Mouse (Mus musculus): ENCODE measurements around the gene Treh. TPM values are rescaled to one million over a fixed set of nuclear protein-coding genes. Genes with fewer than 3 reads are reported as not detected.

Treh gene
- polyA plus RNA-seq, 1 experiment from 2014 or later: 0.13 TPM

GRCm38 (mm10) chr9:44718937-44719631, 46.1 kb downstream of the Treh start:
- no peak overlapping the region for H3K9ac ChIP-seq
- H3K4me1 ChIP-seq: peaks cover 34% of the 10 kb centered on the region
- H3K36me3 ChIP-seq: peaks cover 15% of the 10 kb centered on the region; the same call in 1 of the 2 replicates
- no peak overlapping the region for H3K27ac ChIP-seq
- no peak overlapping the region for H3K4me3 ChIP-seq (replicated peaks)
- no peaks in the 10 kb centered on the region for H3K9me3 ChIP-seq
- 84% methylated on average over 12 of the region's 12 CpGs for WGBS
- no peak for ATAC-seq (ENCODE audit: insufficient read depth, low FRiP score, low read depth)
- no peak overlapping the region for H3K4me2 ChIP-seq
- no peaks in the 10 kb centered on the region for H3K27me3 ChIP-seq (replicated peaks)

- no peak overlapping the region for H3K9ac ChIP-seq
- peaks cover 15% of the 10 kb centered on the region; the same call in 1 of the 2 replicates for H3K36me3 ChIP-seq
- no peaks in the 10 kb centered on the region for H3K9me3 ChIP-seq
- peak overlapping the region; percentile 71 for H3K4me2 ChIP-seq
- peak overlapping the region; percentile 49; the same call in 1 of the 2 replicates for H3K4me3 ChIP-seq (replicated peaks)
- no peak overlapping the region for H3K27ac ChIP-seq
- 64% methylated on average over 8 of the region's 8 CpGs for WGBS
- no peak for ATAC-seq (ENCODE audit: insufficient read depth, low FRiP score, low read depth)
- H3K27me3 ChIP-seq (replicated peaks): no peaks in the 10 kb centered on the region
- peaks cover 41% of the 10 kb centered on the region for H3K4me1 ChIP-seq
Observed at GRCm38 (mm10) chr9:44719632-44720357, 46.8 kb downstream of the Treh start.

GRCm38 (mm10) chr9:44720358-44721153, 47.5 kb downstream of the Treh start:
- ATAC-seq (ENCODE audit: insufficient read depth, low FRiP score, low read depth): peak; percentile 20
- no peaks in the 10 kb centered on the region for H3K9me3 ChIP-seq
- H3K27me3 ChIP-seq (replicated peaks): no peaks in the 10 kb centered on the region
- peaks cover 10% of the 10 kb centered on the region; the same call in 1 of the 2 replicates for H3K36me3 ChIP-seq
- peaks cover 45% of the 10 kb centered on the region for H3K4me1 ChIP-seq
- 0 out of 2 replicates have a peak overlapping the region, but pooled peaks have one; percentile 55 for H3K27ac ChIP-seq
- WGBS: 14% methylated on average over 9 of the region's 9 CpGs
- H3K9ac ChIP-seq: peak overlapping the region; percentile 52; the same call in 1 of the 2 replicates
- peak overlapping the region; percentile 71 for H3K4me2 ChIP-seq
- H3K4me3 ChIP-seq (replicated peaks): peak overlapping the region; percentile 49

DNA sequence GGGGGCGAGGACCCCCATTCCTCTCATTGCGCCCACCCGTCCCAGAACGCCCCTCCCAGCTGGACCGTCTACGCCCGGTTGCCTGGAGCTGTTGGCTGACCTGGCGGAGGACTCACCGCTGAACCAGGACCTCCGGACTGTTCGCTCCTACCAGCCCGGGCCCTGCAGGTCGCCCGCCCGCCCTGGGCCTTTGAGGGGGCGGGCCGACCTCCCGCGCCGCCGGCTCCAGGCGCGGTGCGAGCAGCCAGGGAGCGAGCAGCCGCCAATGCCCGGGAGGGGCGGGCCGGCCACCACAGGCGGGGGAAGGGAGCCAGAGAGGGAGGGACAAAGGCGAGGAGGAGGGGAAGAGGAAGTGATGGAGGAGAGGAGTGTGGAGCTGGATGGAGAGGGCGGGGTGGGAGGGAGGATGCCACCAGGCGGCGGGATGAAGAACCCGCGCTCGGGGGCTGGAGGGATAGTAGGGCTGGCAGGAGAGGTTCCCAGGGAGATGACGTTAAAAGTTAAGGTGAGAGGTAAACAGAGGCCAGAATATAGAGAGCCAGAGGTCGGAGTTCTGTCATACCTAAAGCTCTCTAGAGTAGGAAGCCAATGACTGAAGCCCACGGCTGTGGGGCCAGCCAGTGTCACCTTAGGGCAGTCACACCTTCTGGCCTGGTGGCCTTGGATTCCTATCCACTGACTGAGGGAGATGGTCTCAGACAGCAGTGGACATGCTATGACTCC, 48.3 kb downstream of the Treh start:
- peak overlapping the region; percentile 71 for H3K4me2 ChIP-seq
- peak; percentile 73 for ATAC-seq (ENCODE audit: insufficient read depth, low FRiP score, low read depth)
- H3K27me3 ChIP-seq (replicated peaks): no peaks in the 10 kb centered on the region
- no peaks in the 10 kb centered on the region for H3K9me3 ChIP-seq
- peak overlapping the region; percentile 52; the same call in 1 of the 2 replicates for H3K9ac ChIP-seq
- 0 out of 2 replicates have a peak, but pooled peaks cover 4% of the 10 kb centered on the region for H3K36me3 ChIP-seq
- 0 out of 2 replicates have a peak overlapping the region, but pooled peaks have one; percentile 55 for H3K27ac ChIP-seq
- WGBS: 1% methylated on average over 40 of the region's 40 CpGs
- peaks cover 45% of the 10 kb centered on the region for H3K4me1 ChIP-seq
- H3K4me3 ChIP-seq (replicated peaks): peak overlapping the region; percentile 49

GRCm38 (mm10) chr9:44721877-44722186, 48.8 kb downstream of the Treh start:
- peaks cover 47% of the 10 kb centered on the region for H3K4me1 ChIP-seq
- peak overlapping the region; percentile 49; the same call in 1 of the 2 replicates for H3K4me3 ChIP-seq (replicated peaks)
- no peak overlapping the region for H3K9ac ChIP-seq
- H3K27me3 ChIP-seq (replicated peaks): no peaks in the 10 kb centered on the region
- H3K4me2 ChIP-seq: peak overlapping the region; percentile 71
- H3K9me3 ChIP-seq: no peaks in the 10 kb centered on the region
- H3K36me3 ChIP-seq: no peaks in the 10 kb centered on the region
- 81% methylated on average over 3 of the region's 3 CpGs for WGBS
- ATAC-seq (ENCODE audit: insufficient read depth, low FRiP score, low read depth): no peak
- no peak overlapping the region for H3K27ac ChIP-seq

DNA sequence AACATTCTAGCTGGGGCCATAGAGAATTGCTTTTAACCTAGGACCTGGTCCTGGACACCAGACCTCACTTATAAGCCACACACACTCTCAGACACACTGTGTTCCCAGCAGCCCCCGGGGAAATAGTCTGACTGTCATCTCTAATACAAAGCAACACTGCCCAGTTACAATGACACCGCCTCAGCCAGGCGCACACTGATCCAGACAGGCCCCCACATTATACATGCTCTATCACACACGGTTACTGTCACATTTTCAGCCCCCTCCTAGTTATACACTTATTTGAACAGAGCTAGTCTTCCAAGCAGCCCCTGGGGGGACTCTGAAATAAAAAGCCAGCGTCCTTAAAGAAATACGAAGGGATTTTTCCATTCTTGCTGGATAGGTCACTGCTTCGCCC, 49.5 kb downstream of the Treh start:
- H3K27ac ChIP-seq: peak overlapping the region; percentile 63; the same call in 1 of the 2 replicates
- no peak overlapping the region for H3K4me3 ChIP-seq (replicated peaks)
- 68% methylated on average over 7 of the region's 7 CpGs for WGBS
- H3K9ac ChIP-seq: no peak overlapping the region
- H3K4me2 ChIP-seq: no peak overlapping the region
- H3K9me3 ChIP-seq: no peaks in the 10 kb centered on the region
- peaks cover 47% of the 10 kb centered on the region for H3K4me1 ChIP-seq
- no peaks in the 10 kb centered on the region for H3K27me3 ChIP-seq (replicated peaks)
- ATAC-seq (ENCODE audit: insufficient read depth, low FRiP score, low read depth): no peak
- no peaks in the 10 kb centered on the region for H3K36me3 ChIP-seq

DNA sequence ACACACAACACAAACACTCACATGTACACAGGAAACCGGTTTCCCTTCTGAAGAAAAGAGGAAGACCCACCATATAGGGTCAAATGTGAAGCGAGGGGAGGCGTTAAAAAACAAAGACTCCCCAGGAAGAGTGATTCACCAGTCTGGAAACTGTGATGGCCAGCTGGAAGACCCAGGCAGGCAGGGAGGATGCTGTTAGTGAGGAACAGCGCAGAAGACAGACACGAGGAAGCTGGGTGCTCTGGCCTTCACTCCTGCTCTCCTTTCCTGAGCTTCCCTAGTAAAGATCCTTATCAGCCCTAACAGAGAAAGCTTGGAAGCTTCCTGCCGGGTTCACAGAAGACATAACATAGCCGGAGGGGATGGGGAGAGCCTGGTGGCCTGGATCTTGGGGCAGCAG, 50.0 kb downstream of the Treh start:
- Histone ChIP-seq H3K9me3 (no peaks in the 10 kb centered on the region), H3K4me1 (peaks cover 47% of the 10 kb centered on the region), H3K9ac (no peak overlapping the region), H3K4me2 (no peak overlapping the region), H3K27me3 (replicated peaks) (no peaks in the 10 kb centered on the region), H3K36me3 (no peaks in the 10 kb centered on the region), H3K27ac (peak overlapping the region; percentile 63; the same call in 1 of the 2 replicates), H3K4me3 (replicated peaks) (no peak overlapping the region)
- 42% methylated on average over 7 of the region's 7 CpGs for WGBS
- no peak for ATAC-seq (ENCODE audit: insufficient read depth, low FRiP score, low read depth)

DNA sequence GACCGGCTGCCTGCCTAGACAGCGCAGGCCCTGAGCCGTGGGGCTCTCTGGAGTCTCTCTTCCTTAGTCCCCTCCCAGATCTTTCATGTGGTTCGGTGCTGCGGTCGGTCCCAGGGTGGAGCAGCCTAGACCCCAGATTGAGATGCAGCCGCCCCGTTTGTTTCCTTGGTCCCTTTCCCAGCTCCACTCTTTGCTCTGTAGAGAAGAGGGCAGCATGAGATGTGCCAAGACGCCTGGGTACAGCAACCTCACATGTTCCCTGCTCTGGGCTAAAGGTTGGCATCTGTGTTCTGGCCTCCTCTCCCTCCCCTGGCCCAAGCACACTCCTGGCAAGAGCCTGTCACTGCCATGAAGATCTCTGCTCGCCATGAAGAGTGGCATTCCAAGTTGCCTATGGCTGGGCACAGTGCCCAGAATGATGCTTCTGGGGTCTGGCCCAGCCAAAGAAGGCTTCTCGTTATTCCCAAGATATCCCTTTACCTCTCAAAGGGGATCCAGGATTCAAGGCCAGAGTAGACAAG, 50.5 kb downstream of the Treh start:
- Histone ChIP-seq H3K36me3 (no peaks in the 10 kb centered on the region), H3K9me3 (no peaks in the 10 kb centered on the region), H3K4me3 (replicated peaks) (no peak overlapping the region), H3K4me1 (peaks cover 47% of the 10 kb centered on the region), H3K27ac (peak overlapping the region; percentile 63), H3K27me3 (replicated peaks) (no peaks in the 10 kb centered on the region), H3K4me2 (no peak overlapping the region), H3K9ac (no peak overlapping the region)
- 66% methylated on average over 11 of the region's 11 CpGs for WGBS
- no peak for ATAC-seq (ENCODE audit: insufficient read depth, low FRiP score, low read depth)

- peaks cover 47% of the 10 kb centered on the region for H3K4me1 ChIP-seq
- peak overlapping the region; percentile 63 for H3K27ac ChIP-seq
- no peaks in the 10 kb centered on the region for H3K9me3 ChIP-seq
- no peak overlapping the region for H3K4me2 ChIP-seq
- ATAC-seq (ENCODE audit: insufficient read depth, low FRiP score, low read depth): no peak
- no peak overlapping the region for H3K4me3 ChIP-seq (replicated peaks)
- 47% methylated on average over 6 of the region's 6 CpGs for WGBS
- H3K36me3 ChIP-seq: no peaks in the 10 kb centered on the region
- H3K9ac ChIP-seq: no peak overlapping the region
- H3K27me3 ChIP-seq (replicated peaks): no peaks in the 10 kb centered on the region
Observed at GRCm38 (mm10) chr9:44724223-44724622, 51.2 kb downstream of the Treh start.

DNA sequence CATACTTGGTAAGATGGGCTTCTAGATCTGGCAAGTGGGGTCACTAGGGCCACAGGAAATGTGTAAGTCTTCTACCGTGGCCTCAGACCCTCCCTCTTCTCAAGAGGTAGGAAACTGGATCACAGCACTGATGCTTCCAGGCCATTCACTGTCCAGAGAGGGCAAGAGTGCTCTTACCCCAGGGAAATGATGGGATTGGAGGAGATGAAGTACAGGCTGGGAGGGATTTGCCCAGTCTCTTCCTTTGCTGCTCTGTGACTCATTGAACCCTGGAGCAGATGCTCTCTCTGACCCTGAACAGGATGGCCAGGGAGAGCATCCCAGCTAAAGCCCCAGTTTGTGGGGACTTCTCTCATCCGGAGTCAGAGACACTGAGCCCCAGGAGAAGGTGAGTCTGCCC, 51.6 kb downstream of the Treh start:
- Histone ChIP-seq H3K4me1 (peaks cover 43% of the 10 kb centered on the region), H3K4me3 (replicated peaks) (no peak overlapping the region), H3K27me3 (replicated peaks) (no peaks in the 10 kb centered on the region), H3K27ac (peak overlapping the region; percentile 28), H3K9me3 (no peaks in the 10 kb centered on the region), H3K9ac (no peak overlapping the region), H3K4me2 (no peak overlapping the region), H3K36me3 (no peaks in the 10 kb centered on the region)
- ATAC-seq (ENCODE audit: insufficient read depth, low FRiP score, low read depth): no peak
- 34% methylated on average over 2 of the region's 2 CpGs for WGBS

Data from stomach, embryonic 15.5 days (tissue).